Mouse (Mus musculus) CH12.LX (cell line): ENCODE results near the gene Gm20683. TPM values are rescaled to one million over a fixed set of nuclear protein-coding genes. Genes with fewer than 3 reads are reported as not detected.

ENCODE experiments used
- DNase-seq: peaks from one replicate; pipeline ENCODE4 v3.0.0-alpha.2; 2013; ENCODE audit errors: extremely low read depth
- H3K27ac ChIP-seq: 2 replicates; pipeline ENCODE4 v1.5.1; 2012; ENCODE audit warnings: low read depth, mild to moderate bottlenecking, control low read depth, moderate library complexity; ENCODE audit not compliant: insufficient read depth
- H3K27me3 ChIP-seq: replicated peaks from 2 replicates; pipeline ENCODE3; 2012; ENCODE audit warnings: inconsistent platforms
- H3K36me3 ChIP-seq, 2 experiments: replicated peaks in 1 of 2; 2 replicates each; pipeline versions ENCODE3 to v1.6.1; 2012; ENCODE audit warnings: inconsistent platforms in 1 of 2, low read length in 1 of 2, mild to moderate bottlenecking in 1 of 2, mixed read lengths in 1 of 2, moderate library complexity in 1 of 2; ENCODE audit not compliant: control insufficient read depth in 1 of 2, insufficient read depth in 1 of 2
- H3K4me1 ChIP-seq, 2 experiments: 2 replicates each; pipeline ENCODE4 v1.6.1; 2012; ENCODE audit warnings: inconsistent platforms in 1 of 2, moderate library complexity in 1 of 2; ENCODE audit not compliant: insufficient read depth in 2 of 2, control insufficient read depth in 1 of 2
- H3K4me2 ChIP-seq: 2 replicates; pipeline ENCODE4 v1.6.1; 2012; ENCODE audit warnings: low read depth, mild to moderate bottlenecking, control low read depth; ENCODE audit not compliant: poor library complexity, insufficient read depth, severe bottlenecking
- H3K4me3 ChIP-seq, 3 experiments: fragments of 150-350 bp in 1 of 3; sonication (generic) in 1 of 3; replicated peaks in 1 of 3; 2 replicates each; pipeline versions ENCODE3 to v1.5.1; 2011 to 2012; ENCODE audit warnings: low read depth in 2 of 3, low read length in 2 of 3, mild to moderate bottlenecking in 2 of 3, moderate library complexity in 2 of 3, control low read depth in 1 of 3, improper control_type of control experiment in 1 of 3, inconsistent platforms in 1 of 3, mixed read lengths in 1 of 3; ENCODE audit not compliant: poor library complexity in 1 of 3
- H3K79me2 ChIP-seq: replicated peaks from 2 replicates; pipeline ENCODE4 v1.6.1; 2012; ENCODE audit warnings: mild to moderate bottlenecking, moderate library complexity; ENCODE audit not compliant: control insufficient read depth, poor library complexity, insufficient read depth, severe bottlenecking; ENCODE audit errors: extremely low read depth
- H3K9ac ChIP-seq: 2 replicates; pipeline ENCODE4 v1.6.1; 2012; ENCODE audit warnings: low read depth, mild to moderate bottlenecking, control low read depth, moderate library complexity; ENCODE audit not compliant: insufficient read depth
- H3K9me3 ChIP-seq: replicated peaks from 2 replicates; pipeline ENCODE3; 2012; ENCODE audit warnings: low read length, inconsistent platforms, mixed read lengths
- CHD2 ChIP-seq: IDR thresholded peaks from 2 replicates; pipeline ENCODE4 v1.6.1; 2011; ENCODE audit warnings: low read length, improper control_type of control experiment
- ELF1 ChIP-seq: IDR thresholded peaks from 2 replicates; pipeline ENCODE4 v1.6.1; 2014; ENCODE audit warnings: low read depth, mild to moderate bottlenecking, inconsistent platforms, low read length, improper control_type of control experiment
- EP300 ChIP-seq: IDR thresholded peaks from 2 replicates; pipeline ENCODE4 v1.6.1; 2011; ENCODE audit warnings: low read length, improper control_type of control experiment
- HCFC1 ChIP-seq: IDR thresholded peaks from 2 replicates; pipeline ENCODE4 v1.6.1; 2012; ENCODE audit warnings: low read depth, mild to moderate bottlenecking, inconsistent platforms, low read length, improper control_type of control experiment
- MAFK ChIP-seq: IDR thresholded peaks from 2 replicates; pipeline ENCODE4 v1.6.1; 2011; ENCODE audit warnings: low read length, improper control_type of control experiment; ENCODE audit not compliant: insufficient replicate concordance
- MAX ChIP-seq: IDR thresholded peaks from 2 replicates; pipeline ENCODE4 v1.6.1; 2011; ENCODE audit warnings: low read length, improper control_type of control experiment
- MAZ ChIP-seq: IDR thresholded peaks from 2 replicates; pipeline ENCODE4 v1.6.1; 2012; ENCODE audit warnings: low read depth, mild to moderate bottlenecking, inconsistent platforms, low read length, improper control_type of control experiment, moderate library complexity
- MEF2A ChIP-seq: IDR thresholded peaks from 2 replicates; pipeline ENCODE4 v1.6.1; 2014; ENCODE audit warnings: low read depth, mild to moderate bottlenecking, inconsistent platforms, low read length, improper control_type of control experiment, borderline replicate concordance
- MXI1 ChIP-seq: IDR thresholded peaks from 2 replicates; pipeline ENCODE4 v1.6.1; 2011; ENCODE audit warnings: mild to moderate bottlenecking, low read depth, low read length, improper control_type of control experiment
- MYC ChIP-seq: IDR thresholded peaks from 2 replicates; pipeline ENCODE4 v1.6.1; 2011; ENCODE audit warnings: low read depth, mild to moderate bottlenecking, improper control_type of control experiment, low read length
- NRF1 ChIP-seq: IDR thresholded peaks from 2 replicates; pipeline ENCODE4 v1.6.1; 2014; ENCODE audit warnings: low read depth, mild to moderate bottlenecking, inconsistent platforms, low read length, improper control_type of control experiment, moderate library complexity
- POLR2A ChIP-seq: IDR thresholded peaks from 2 replicates; pipeline ENCODE4 v1.6.1; 2011; ENCODE audit warnings: low read depth, mild to moderate bottlenecking, improper control_type of control experiment, low read length
- POLR2AphosphoS2 ChIP-seq: IDR thresholded peaks from 2 replicates; pipeline ENCODE4 v1.6.1; 2011; ENCODE audit warnings: low read depth, low read length, improper control_type of control experiment
- RAD21 ChIP-seq: IDR thresholded peaks from 2 replicates; pipeline ENCODE4 v1.6.1; 2011; ENCODE audit warnings: low read depth, mild to moderate bottlenecking, low read length, improper control_type of control experiment, moderate library complexity
- SIN3A ChIP-seq: IDR thresholded peaks from 2 replicates; pipeline ENCODE4 v1.6.1; 2012; ENCODE audit warnings: low read length, improper control_type of control experiment, inconsistent platforms
- TBP ChIP-seq: conservative IDR thresholded peaks from 2 replicates; pipeline ENCODE4 v1.6.1; 2011; ENCODE audit warnings: low read depth, low read length, improper control_type of control experiment
- USF1 ChIP-seq: IDR thresholded peaks from 2 replicates; pipeline ENCODE4 v1.6.1; 2014; ENCODE audit warnings: low read depth, mild to moderate bottlenecking, inconsistent platforms, low read length, improper control_type of control experiment
- USF2 ChIP-seq: conservative IDR thresholded peaks from 2 replicates; pipeline ENCODE4 v1.6.1; 2011; ENCODE audit warnings: low read depth, low read length, improper control_type of control experiment
- ZKSCAN1 ChIP-seq: IDR thresholded peaks from 2 replicates; pipeline ENCODE4 v1.6.1; 2012; ENCODE audit warnings: low read depth, inconsistent platforms, low read length, improper control_type of control experiment, borderline replicate concordance
- ZNF384 ChIP-seq: IDR thresholded peaks from 2 replicates; pipeline ENCODE4 v1.6.1; 2012; ENCODE audit warnings: low read depth, low read length, improper control_type of control experiment, inconsistent platforms
- dilution Hi-C: fragments of 300-500 bp; cut with MboI; formaldehyde crosslinking; loops from 2 replicates; pipeline ENCODE4 v1.14.3; 2020; ENCODE audit warnings: low sequenced_read_pairs; ENCODE audit not compliant: extremely low pct_unique_long_range_greater_than_20kb, extremely low pct_ligation_motif_present
- in situ Hi-C: fragments of 300-500 bp; cut with MboI; formaldehyde crosslinking; loops from 3 replicates; pipeline ENCODE4 v1.14.3; 2019; ENCODE audit warnings: low sequenced_read_pairs, low pct_ligation_motif_present, low pct_unique_long_range_greater_than_20kb, mixed read lengths
- polyA plus RNA-seq: library from polyadenylated mRNA; unstranded; fragments of >175 nt; gene quantifications from 2 replicates; pipeline ENCODE4 v1.2.1, GENCODE M21; 2012; ENCODE audit warnings: low read depth; ENCODE audit not compliant: insufficient read length
- total RNA-seq, 2 experiments: library from RNA; depleted of rRNA; stranded (reverse); fragments of 300-350 nt in 1 of 2; fragments of >200 nt in 1 of 2; gene quantifications; 2 replicates each; pipeline ENCODE4 v1.2.3; 2012 to 2014

The Gm20683 gene
- total and polyA plus RNA-seq, 3 experiments = 1.3 to 4.8 (median 3.8) TPM

DNA sequence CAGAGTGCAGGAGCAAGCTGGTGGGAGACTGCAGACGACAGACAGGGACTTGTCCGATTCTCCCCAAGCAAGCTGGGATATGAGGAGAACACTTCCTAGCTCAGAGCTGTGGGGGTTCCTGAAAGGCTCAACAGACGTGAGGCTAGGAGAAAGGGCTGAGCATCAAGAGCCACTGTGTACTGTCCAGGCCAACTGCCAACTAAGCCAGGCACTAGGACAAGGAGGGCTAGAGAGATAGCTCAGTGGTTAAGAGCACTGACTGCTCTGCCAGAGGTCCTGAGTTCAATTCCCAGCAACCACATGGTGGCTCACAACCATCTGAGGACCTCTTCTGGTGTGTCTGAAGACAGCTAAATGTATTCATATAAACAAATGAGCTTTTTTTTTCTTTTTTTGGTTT is 946 bp upstream of the Gm20683 start:
- Histone ChIP-seq H3K4me1 (peaks cover 12 to 15% of the 10 kb centered on the region in 2 experiments), H3K9ac (no peak overlapping the region), H3K27ac (no peak overlapping the region), H3K9me3 (no peaks in the 10 kb centered on the region), H3K79me2 (peaks cover 14% of the 10 kb centered on the region), H3K36me3 (peaks cover 62 to 83% of the 10 kb centered on the region in 2 experiments), H3K27me3 (no peaks in the 10 kb centered on the region), H3K4me3 (no peak overlapping the region), H3K4me2 (no peak overlapping the region)
- in situ Hi-C loops (no loop called here), dilution Hi-C loops (no loop called here)
- TF ChIP-seq POLR2AphosphoS2 = no peak
- TF ChIP-seq TBP = peak; percentile 88
- TF ChIP-seq MAX = no peak
- no peak for TF ChIP-seq POLR2A
- TF ChIP-seq CHD2 = no peak
- no peak for TF ChIP-seq SIN3A
- 0 out of 2 replicates have a peak, but pooled peaks have one; percentile 30 for TF ChIP-seq ELF1
- no peak for TF ChIP-seq MYC
- 0 out of 2 replicates have a peak, but pooled peaks have one; percentile 19 for TF ChIP-seq ZNF384
- no peak for TF ChIP-seq MAZ
- no peak for TF ChIP-seq ZKSCAN1
- TF ChIP-seq MXI1 = no peak
- no peak for TF ChIP-seq MAFK
- DNase-seq = no peak

DNA sequence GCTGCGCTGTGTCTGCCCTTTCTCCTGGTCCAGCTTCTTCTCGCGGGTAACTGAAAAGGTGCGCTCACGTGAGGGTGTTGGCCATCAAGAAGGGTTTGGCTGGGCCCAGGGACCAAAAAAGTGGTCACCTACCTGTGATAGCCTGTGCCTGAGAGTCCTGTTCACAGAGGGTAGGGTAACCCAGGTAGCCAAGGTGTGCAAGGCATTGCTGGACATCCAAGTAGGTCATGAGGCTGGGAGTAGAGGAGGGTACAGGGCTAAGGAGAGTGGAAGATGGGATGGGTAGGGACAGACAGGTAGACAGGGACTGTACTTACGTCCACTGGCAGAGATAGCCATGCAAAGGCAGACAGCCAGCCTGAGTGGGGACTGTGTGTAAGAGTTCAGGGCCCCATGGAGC is 1.0 kb downstream of the Gm20683 start:
- dilution Hi-C loops = no loop called here
- in situ Hi-C loops = no loop called here
- Histone ChIP-seq H3K4me2 (no peak overlapping the region), H3K79me2 (peaks cover 14% of the 10 kb centered on the region), H3K36me3 (peaks cover 69 to 83% of the 10 kb centered on the region in 2 experiments), H3K27ac (no peak overlapping the region), H3K4me1 (peaks cover 12 to 15% of the 10 kb centered on the region in 2 experiments), H3K9me3 (no peaks in the 10 kb centered on the region), H3K9ac (no peak overlapping the region), H3K27me3 (no peaks in the 10 kb centered on the region), H3K4me3 (no peak overlapping the region)
- TF ChIP-seq SIN3A (no peak), MAZ (no peak)
- no peak for DNase-seq

DNA sequence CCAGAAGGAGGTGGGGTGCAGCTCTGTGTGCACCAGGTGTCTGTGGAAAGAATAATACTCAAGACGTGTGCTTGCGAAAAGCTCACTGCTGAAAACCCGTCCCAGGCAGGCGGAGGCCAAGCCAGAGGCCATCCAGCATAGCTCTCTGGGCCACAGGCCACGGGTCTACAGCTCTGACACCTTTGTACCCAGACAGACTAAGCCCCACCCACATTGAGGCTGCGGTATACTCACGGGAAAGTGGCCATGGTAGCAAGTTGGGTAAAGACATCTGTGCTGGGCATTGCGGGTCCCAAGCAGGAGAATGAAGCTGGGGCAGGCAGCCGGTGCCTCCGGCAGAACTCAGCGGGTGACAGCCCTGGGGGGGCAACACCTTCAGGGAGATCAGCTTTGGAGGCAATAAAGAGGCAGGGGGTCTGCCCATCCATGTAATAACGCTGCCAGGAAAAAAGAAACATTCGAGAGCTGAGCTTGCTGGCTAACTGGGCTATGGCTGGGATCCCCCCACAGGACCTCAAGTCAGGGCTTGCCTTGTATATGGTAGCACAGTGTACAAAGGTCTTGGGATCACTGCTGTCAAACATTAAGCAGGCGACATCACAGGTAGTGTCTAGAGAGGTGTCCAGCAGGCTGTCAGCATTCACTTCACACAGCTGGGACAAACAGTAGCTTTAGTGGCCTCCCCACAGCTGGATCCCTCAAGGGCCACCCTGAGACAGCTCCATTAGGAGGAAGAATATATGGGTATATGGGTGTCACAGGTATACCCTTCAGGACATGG is 1.9 kb downstream of the Gm20683 start:
- Histone ChIP-seq H3K4me1 (peaks cover 14 to 15% of the 10 kb centered on the region in 2 experiments), H3K79me2 (peaks cover 14% of the 10 kb centered on the region)
- no peak for TF ChIP-seq HCFC1
- TF ChIP-seq SIN3A = no peak
- no peak for TF ChIP-seq MEF2A
- no peak for TF ChIP-seq USF2
- TF ChIP-seq RAD21 = no peak
- no peak for TF ChIP-seq EP300
- TF ChIP-seq CHD2 = no peak
- no peak for TF ChIP-seq NRF1
- no peak for TF ChIP-seq POLR2A
- no peak for TF ChIP-seq USF1
- TF ChIP-seq, all 38 proteins: peak for 0
- Histone ChIP-seq H3K9me3 (no peaks in the 10 kb centered on the region), H3K27me3 (no peaks in the 10 kb centered on the region), H3K36me3 (peaks cover 73 to 84% of the 10 kb centered on the region in 2 experiments), H3K4me3 (no peak overlapping the region), H3K4me2 (no peak overlapping the region), H3K27ac (no peak overlapping the region), H3K9ac (no peak overlapping the region)
- in situ Hi-C loops = no loop called here
- no peak for DNase-seq
- dilution Hi-C loops = no loop called here
